Mouse (Mus musculus) E14TG2a.4 (cell line): ENCODE data around the gene 2610528A11Rik.

Experiments used
- CTCF ChIP-seq: conservative IDR thresholded peaks from 2 replicates; pipeline ENCODE4 v1.5.1; 2014; ENCODE audit warnings: low read length
- NANOG ChIP-seq: IDR thresholded peaks from 2 replicates; pipeline ENCODE4 v1.6.1; 2014; ENCODE audit warnings: borderline replicate concordance, low read length, mixed read lengths
- POU5F1 ChIP-seq: IDR thresholded peaks from 2 replicates; pipeline ENCODE4 v1.6.1; 2014; ENCODE audit warnings: low read length, borderline replicate concordance

DNA sequence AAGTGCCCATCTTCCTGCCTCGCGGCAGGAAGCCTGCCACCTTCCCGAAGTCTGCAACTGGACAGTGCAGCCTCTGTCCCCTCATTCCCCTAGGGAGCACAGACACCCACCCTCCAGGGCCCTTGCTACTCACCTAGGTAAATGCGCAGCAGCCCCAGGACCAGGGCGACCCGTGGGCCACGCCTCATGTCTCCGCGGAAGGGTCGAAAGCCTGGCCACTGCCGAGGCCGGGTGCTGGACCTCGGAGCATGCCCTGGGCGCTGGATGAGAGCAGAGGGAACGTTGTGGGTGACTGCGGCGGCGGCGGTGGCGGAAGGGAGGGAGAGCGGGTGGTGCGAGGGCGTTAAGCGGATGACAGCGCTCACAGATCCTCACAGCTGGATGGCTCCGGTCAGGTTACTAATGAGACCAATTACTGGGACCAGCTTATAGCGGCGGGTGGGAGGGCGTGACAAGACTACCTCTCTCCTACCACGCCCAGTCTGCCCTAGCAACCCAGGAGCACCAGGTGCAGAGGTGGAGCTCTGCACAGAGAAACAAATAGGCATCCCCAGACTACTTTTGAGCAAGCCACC lies 15.8 kb downstream of the 2610528A11Rik start, which contains the start of gene Cdhr1:
- TF ChIP-seq CTCF (no peak), NANOG (no peak), POU5F1 (no peak)
